Mouse (Mus musculus): ENCODE measurements around the gene Iqcn. TPM values are rescaled to one million over a fixed set of nuclear protein-coding genes. Genes with fewer than 3 reads are reported as not detected.

The Iqcn gene
- polyA plus RNA-seq, 1 experiment from 2014 or later = 0.05 TPM

GRCm38 (mm10) chr8:70724216-70724615 is 21.0 kb downstream of the Iqcn start:
- H3K27ac ChIP-seq (ENCODE audit: low read depth) = no peak overlapping the region
- ATAC-seq (replicated peaks; ENCODE audit: low FRiP score, low TSS enrichment, low read depth) = no peak
- no peak overlapping the region for H3K4me2 ChIP-seq (ENCODE audit: low read length)
- H3K4me3 ChIP-seq (ENCODE audit: low read depth, low read length) = no peak overlapping the region
- no peaks in the 10 kb centered on the region for H3K36me3 ChIP-seq (ENCODE audit: control insufficient read depth, insufficient read depth, low read length)
- no peak overlapping the region for H3K9ac ChIP-seq (ENCODE audit: low read length)
- DNase-seq (ENCODE audit: low spot score) = no peak
- no peaks in the 10 kb centered on the region for H3K9me3 ChIP-seq (ENCODE audit: control insufficient read depth, low read length)
- no peaks in the 10 kb centered on the region for H3K4me1 ChIP-seq (replicated peaks; ENCODE audit: control insufficient read depth, insufficient read depth, low read length)
- 77% methylated on average over 12 of the region's 12 CpGs for WGBS
- H3K27me3 ChIP-seq (replicated peaks; ENCODE audit: control insufficient read depth, insufficient read depth, low read length) = peaks cover 14% of the 10 kb centered on the region

- ATAC-seq (replicated peaks; ENCODE audit: low FRiP score, low TSS enrichment, low read depth) = no peak
These were observed 22.7 kb downstream of the Iqcn start for GRCm38 (mm10) chr8:70725792-70726447.

GRCm38 (mm10) chr8:70726721-70727120 is 23.5 kb downstream of the Iqcn start:
- Histone ChIP-seq H3K27me3 (replicated peaks; ENCODE audit: control insufficient read depth, insufficient read depth, low read length) (peaks cover 24% of the 10 kb centered on the region), H3K4me1 (replicated peaks; ENCODE audit: control insufficient read depth, insufficient read depth, low read length) (0 out of 2 replicates have a peak, but pooled peaks cover 6% of the 10 kb centered on the region), H3K36me3 (ENCODE audit: control insufficient read depth, insufficient read depth, low read length) (no peaks in the 10 kb centered on the region), H3K9me3 (ENCODE audit: control insufficient read depth, low read length) (no peaks in the 10 kb centered on the region), H3K9ac (ENCODE audit: low read length) (no peak overlapping the region), H3K4me3 (ENCODE audit: low read depth, low read length) (no peak overlapping the region), H3K4me2 (ENCODE audit: low read length) (no peak overlapping the region), H3K27ac (ENCODE audit: low read depth) (no peak overlapping the region)
- WGBS = 48% methylated on average over 11 of the region's 11 CpGs
- no peak for ATAC-seq (replicated peaks; ENCODE audit: low FRiP score, low TSS enrichment, low read depth)
- no peak for DNase-seq (ENCODE audit: low spot score)

More at GRCm38 (mm10) chr8:70725792-70726447, 22.7 kb downstream of the Iqcn start:
- H3K4me1 ChIP-seq (replicated peaks; ENCODE audit: control insufficient read depth, insufficient read depth, low read length) = 0 out of 2 replicates have a peak, but pooled peaks cover 6% of the 10 kb centered on the region
- WGBS = 26% methylated on average over 14 of the region's 14 CpGs
- H3K27ac ChIP-seq (ENCODE audit: low read depth) = no peak overlapping the region
- DNase-seq (ENCODE audit: low spot score) = peak; percentile 75
- H3K9me3 ChIP-seq (ENCODE audit: control insufficient read depth, low read length) = no peaks in the 10 kb centered on the region
- no peaks in the 10 kb centered on the region for H3K36me3 ChIP-seq (ENCODE audit: control insufficient read depth, insufficient read depth, low read length)
- H3K4me3 ChIP-seq (ENCODE audit: low read depth, low read length) = no peak overlapping the region
- H3K4me2 ChIP-seq (ENCODE audit: low read length) = no peak overlapping the region
- no peak overlapping the region for H3K9ac ChIP-seq (ENCODE audit: low read length)
- H3K27me3 ChIP-seq (replicated peaks; ENCODE audit: control insufficient read depth, insufficient read depth, low read length) = peaks cover 24% of the 10 kb centered on the region

GRCm38 (mm10) chr8:70729808-70730475 is 26.7 kb downstream of the Iqcn start:
- Histone ChIP-seq H3K27ac (ENCODE audit: low read depth) (no peak overlapping the region), H3K9ac (ENCODE audit: low read length) (peak overlapping the region; percentile 23; the same call in 1 of the 2 replicates), H3K4me2 (ENCODE audit: low read length) (peak overlapping the region; percentile 48), H3K36me3 (ENCODE audit: control insufficient read depth, insufficient read depth, low read length) (no peaks in the 10 kb centered on the region), H3K4me1 (replicated peaks; ENCODE audit: control insufficient read depth, insufficient read depth, low read length) (0 out of 2 replicates have a peak, but pooled peaks cover 6% of the 10 kb centered on the region), H3K9me3 (ENCODE audit: control insufficient read depth, low read length) (no peaks in the 10 kb centered on the region), H3K27me3 (replicated peaks; ENCODE audit: control insufficient read depth, insufficient read depth, low read length) (peaks cover 24% of the 10 kb centered on the region), H3K4me3 (ENCODE audit: low read depth, low read length) (peak overlapping the region; percentile 32)
- DNase-seq (ENCODE audit: low spot score) = peak; percentile 64
- 3% methylated on average over 34 of the region's 34 CpGs for WGBS
- ATAC-seq (replicated peaks; ENCODE audit: low FRiP score, low TSS enrichment, low read depth) = peak; percentile 75

GRCm38 (mm10) chr8:70730956-70731355 is 27.7 kb downstream of the Iqcn start:
- no peaks in the 10 kb centered on the region for H3K36me3 ChIP-seq (ENCODE audit: control insufficient read depth, insufficient read depth, low read length)
- no peaks in the 10 kb centered on the region for H3K9me3 ChIP-seq (ENCODE audit: control insufficient read depth, low read length)
- 86% methylated on average over 4 of the region's 4 CpGs for WGBS
- DNase-seq (ENCODE audit: low spot score) (no peak), ATAC-seq (replicated peaks; ENCODE audit: low FRiP score, low TSS enrichment, low read depth) (no peak)
- H3K9ac ChIP-seq (ENCODE audit: low read length) = no peak overlapping the region
- H3K4me3 ChIP-seq (ENCODE audit: low read depth, low read length) = no peak overlapping the region
- H3K4me1 ChIP-seq (replicated peaks; ENCODE audit: control insufficient read depth, insufficient read depth, low read length) = 0 out of 2 replicates have a peak, but pooled peaks cover 6% of the 10 kb centered on the region
- peaks cover 24% of the 10 kb centered on the region for H3K27me3 ChIP-seq (replicated peaks; ENCODE audit: control insufficient read depth, insufficient read depth, low read length)
- H3K4me2 ChIP-seq (ENCODE audit: low read length) = no peak overlapping the region
- no peak overlapping the region for H3K27ac ChIP-seq (ENCODE audit: low read depth)

GRCm38 (mm10) chr8:70737705-70738104 is 34.4 kb downstream of the Iqcn start:
- H3K4me1 ChIP-seq (replicated peaks; ENCODE audit: control insufficient read depth, insufficient read depth, low read length) = 0 out of 2 replicates have a peak, but pooled peaks cover 6% of the 10 kb centered on the region
- H3K27ac ChIP-seq (ENCODE audit: low read depth) = no peak overlapping the region
- no peak overlapping the region for H3K4me3 ChIP-seq (ENCODE audit: low read depth, low read length)
- 64% methylated on average over 5 of the region's 5 CpGs for WGBS
- no peak for DNase-seq (ENCODE audit: low spot score)
- no peaks in the 10 kb centered on the region for H3K9me3 ChIP-seq (ENCODE audit: control insufficient read depth, low read length)
- no peaks in the 10 kb centered on the region for H3K36me3 ChIP-seq (ENCODE audit: control insufficient read depth, insufficient read depth, low read length)
- no peak for ATAC-seq (replicated peaks; ENCODE audit: low FRiP score, low TSS enrichment, low read depth)
- peaks cover 14% of the 10 kb centered on the region for H3K27me3 ChIP-seq (replicated peaks; ENCODE audit: control insufficient read depth, insufficient read depth, low read length)
- H3K9ac ChIP-seq (ENCODE audit: low read length) = no peak overlapping the region
- H3K4me2 ChIP-seq (ENCODE audit: low read length) = no peak overlapping the region

- Histone ChIP-seq H3K36me3 (ENCODE audit: control insufficient read depth, insufficient read depth, low read length) (no peaks in the 10 kb centered on the region), H3K9me3 (ENCODE audit: control insufficient read depth, low read length) (no peaks in the 10 kb centered on the region), H3K27me3 (replicated peaks; ENCODE audit: control insufficient read depth, insufficient read depth, low read length) (peaks cover 19% of the 10 kb centered on the region), H3K9ac (ENCODE audit: low read length) (no peak overlapping the region), H3K4me3 (ENCODE audit: low read depth, low read length) (no peak overlapping the region), H3K4me1 (replicated peaks; ENCODE audit: control insufficient read depth, insufficient read depth, low read length) (0 out of 2 replicates have a peak, but pooled peaks cover 6% of the 10 kb centered on the region), H3K27ac (ENCODE audit: low read depth) (no peak overlapping the region), H3K4me2 (ENCODE audit: low read length) (no peak overlapping the region)
- DNase-seq (ENCODE audit: low spot score) (no peak), ATAC-seq (replicated peaks; ENCODE audit: low FRiP score, low TSS enrichment, low read depth) (no peak)
- 64% methylated on average over 3 of the region's 3 CpGs for WGBS
These were observed 35.0 kb downstream of the Iqcn start for GRCm38 (mm10) chr8:70738211-70738610.

GRCm38 (mm10) chr8:70741661-70742060 is 38.4 kb downstream of the Iqcn start:
- Histone ChIP-seq H3K9ac (ENCODE audit: low read length) (no peak overlapping the region), H3K27me3 (replicated peaks; ENCODE audit: control insufficient read depth, insufficient read depth, low read length) (peaks cover 50% of the 10 kb centered on the region), H3K27ac (ENCODE audit: low read depth) (no peak overlapping the region), H3K36me3 (ENCODE audit: control insufficient read depth, insufficient read depth, low read length) (no peaks in the 10 kb centered on the region), H3K4me3 (ENCODE audit: low read depth, low read length) (no peak overlapping the region), H3K9me3 (ENCODE audit: control insufficient read depth, low read length) (no peaks in the 10 kb centered on the region), H3K4me2 (ENCODE audit: low read length) (no peak overlapping the region), H3K4me1 (replicated peaks; ENCODE audit: control insufficient read depth, insufficient read depth, low read length) (peaks cover 6% of the 10 kb centered on the region; the same call in 1 of the 2 replicates)
- ATAC-seq (replicated peaks; ENCODE audit: low FRiP score, low TSS enrichment, low read depth) (no peak), DNase-seq (ENCODE audit: low spot score) (no peak)
- WGBS = 44% methylated on average over 5 of the region's 5 CpGs

All from intestine, embryonic 14.5 days (tissue).